Mouse (Mus musculus) MEL-GATA-1-ER (cell line): Measurements from ENCODE around the gene Cdkal1.

ENCODE experiments used
- DNase-seq: peaks from one replicate; pipeline ENCODE4 v3.0.0-alpha.2; 2012; ENCODE audit warnings: low read depth; ENCODE audit errors: extremely low read depth

Cdkal1 gene

DNA sequence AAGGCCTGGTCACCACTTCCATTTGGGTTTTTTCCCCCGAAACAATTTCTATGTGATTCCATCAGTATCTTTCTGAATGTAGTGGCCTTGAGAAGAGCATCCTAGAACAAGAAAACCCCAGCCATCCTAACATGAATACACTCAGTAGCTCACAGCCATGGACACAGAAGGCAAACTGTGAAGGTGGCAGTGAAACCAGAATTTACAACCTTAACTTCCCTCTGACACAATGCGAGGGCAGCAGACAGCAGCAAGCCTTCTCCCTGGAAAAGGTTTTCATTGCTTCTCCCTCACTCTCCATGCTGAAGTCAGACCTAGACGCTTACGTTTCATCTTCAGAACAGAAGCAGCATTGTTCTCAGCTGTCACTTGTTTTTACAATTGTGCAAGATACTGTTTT is 87.9 kb downstream of the Cdkal1 start:
- DNase-seq: no peak

DNA sequence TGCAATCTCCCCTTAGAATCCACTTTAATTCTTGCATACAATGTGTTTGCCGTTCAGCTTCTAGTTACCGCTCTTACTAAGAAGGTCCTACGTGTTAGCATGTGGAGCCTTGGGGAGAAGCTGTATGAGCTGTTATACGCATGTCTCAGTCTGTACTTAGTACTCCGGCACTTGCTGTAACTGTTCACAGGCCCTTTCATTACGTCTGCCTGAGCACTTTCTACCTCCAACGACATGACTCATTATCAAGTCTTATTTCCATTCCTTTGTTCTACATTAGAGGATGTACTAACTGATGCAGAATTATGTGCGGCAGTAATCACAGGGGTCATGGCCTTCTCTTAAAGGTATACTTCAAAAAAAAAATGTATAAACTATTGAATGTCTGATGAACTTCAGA is 89.1 kb downstream of the Cdkal1 start:
- no peak for DNase-seq

DNA sequence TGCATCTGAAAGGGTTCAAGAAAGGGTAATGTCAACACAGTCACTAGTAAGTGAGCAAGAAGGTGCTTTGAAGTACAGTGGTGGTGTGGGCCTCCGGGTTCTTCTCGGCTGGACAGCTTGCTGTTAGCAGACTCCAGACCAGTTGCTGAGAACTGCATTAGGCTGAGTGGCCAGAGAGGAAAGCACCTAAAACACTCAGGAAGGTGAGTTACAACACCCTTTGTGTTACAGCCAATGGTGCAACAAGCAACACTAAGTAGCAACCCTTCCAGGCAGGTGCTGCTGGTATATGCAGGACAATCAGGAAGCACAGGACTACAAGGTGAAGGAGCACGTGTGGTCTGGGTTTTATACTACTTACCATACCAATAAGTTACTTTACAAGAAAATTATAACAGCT is 90.2 kb downstream of the Cdkal1 start:
- DNase-seq: no peak

DNA sequence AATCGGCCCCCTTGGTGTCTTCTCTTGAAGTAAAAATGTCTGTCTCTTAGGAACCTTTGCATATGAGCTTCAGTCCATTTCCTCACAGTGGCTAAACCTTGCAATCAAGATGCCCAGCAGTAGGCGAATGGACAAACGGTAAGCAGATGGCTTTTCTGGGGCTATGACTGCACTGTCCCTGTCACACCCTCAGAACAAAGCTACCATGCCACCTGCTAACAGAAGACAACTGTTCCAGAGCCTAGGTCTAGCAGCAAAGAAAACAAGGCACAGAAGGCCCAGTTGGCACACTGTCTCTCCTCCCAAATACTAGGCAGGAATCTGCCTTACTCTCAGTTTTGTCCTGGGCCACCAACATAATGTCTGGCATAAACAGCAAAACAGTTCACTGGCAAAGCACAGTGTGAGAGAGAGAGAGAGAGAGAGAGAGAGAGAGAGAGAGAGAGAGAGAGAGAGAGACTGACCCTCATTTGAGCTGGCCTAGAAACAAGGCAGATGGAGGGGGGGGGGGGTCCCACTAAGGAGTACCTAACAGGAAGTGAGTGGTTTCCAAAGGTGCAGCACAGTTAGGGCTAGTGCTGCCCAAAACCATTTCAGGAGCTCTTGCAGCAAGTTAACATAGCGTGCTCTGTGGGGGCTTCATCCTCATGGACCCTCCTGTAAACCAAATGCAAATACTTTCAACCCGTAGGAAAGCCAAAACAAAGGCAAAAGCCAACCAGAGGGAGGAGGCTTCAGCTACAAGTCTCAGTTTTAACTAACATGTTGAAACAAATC is 95.6 kb downstream of the Cdkal1 start:
- no peak for DNase-seq

DNA sequence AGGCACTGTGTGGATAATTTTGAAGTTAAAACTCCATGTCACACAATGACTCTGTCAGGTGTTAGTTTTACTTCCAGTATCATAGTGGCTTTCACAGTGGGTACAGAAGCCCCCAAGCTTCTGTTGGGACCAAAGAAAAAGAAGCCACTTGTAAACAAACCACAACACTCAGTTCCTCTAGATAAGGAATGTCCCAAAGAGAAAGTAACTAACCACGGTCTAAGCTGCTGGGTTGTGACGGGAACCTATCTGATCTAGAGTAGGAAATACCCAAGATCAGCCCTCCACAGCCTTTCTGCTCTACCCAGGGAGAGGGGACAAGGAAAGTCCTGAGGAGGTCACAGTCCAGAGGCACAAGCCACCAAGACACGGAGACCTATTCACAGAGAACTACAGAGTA is 99.4 kb downstream of the Cdkal1 start:
- DNase-seq: peak; percentile 52

DNA sequence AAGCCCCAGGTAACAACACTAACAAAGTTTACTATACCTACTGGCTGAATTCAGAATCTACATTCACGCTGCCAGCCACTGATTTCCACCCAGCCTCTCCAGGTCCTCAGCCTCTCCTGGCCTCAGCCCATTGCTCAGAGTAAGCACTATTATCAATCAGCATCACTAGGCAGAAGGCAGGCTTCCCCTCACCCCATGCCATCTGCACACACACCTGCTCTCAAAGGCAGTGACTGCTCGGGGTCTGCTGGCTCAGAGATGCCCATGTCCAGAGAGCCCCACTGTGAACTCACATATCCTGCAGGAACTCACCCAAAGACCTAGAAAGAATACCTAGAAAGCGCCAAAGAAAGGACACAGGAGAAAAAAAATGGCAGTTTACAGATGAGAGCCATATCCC is 102.2 kb downstream of the Cdkal1 start:
- no peak for DNase-seq

DNA sequence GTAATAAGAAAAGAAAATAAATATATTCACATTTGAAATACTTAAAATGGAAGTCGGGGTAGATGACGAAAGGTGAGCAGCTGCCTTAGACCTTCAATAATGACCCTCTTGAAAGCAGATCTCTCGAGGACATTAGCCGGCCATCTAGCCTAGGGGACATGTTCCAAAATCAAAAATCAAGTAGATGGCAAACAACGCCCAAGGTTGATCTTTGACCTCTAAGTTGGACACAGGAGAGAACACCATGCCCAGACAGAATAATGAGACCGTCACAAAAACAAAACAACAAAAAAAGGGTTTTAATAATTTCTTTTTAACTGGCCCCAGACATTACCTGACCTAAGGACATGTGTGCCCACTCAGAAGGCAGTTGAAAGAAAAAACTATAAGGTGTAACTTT is 103.4 kb downstream of the Cdkal1 start:
- DNase-seq: no peak

DNA sequence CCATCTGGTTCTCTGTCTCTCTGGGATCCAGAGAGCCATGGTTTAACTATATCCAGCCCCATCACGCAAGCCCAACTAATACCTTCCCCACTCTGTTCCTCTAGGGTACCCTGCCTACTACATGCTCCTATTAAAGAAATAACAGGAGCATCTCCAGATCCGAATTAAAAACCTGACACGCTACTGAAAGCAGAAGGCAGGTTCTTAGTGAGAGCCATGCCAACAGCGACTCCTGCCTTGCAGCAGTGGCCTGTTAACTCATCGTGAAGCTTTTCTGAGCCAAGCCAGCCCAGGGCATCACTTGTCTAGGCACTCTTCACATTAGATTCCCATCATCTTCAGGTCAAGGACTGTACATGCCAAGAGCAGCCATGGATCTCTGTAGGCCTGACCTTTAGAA is 104.3 kb downstream of the Cdkal1 start:
- no peak for DNase-seq

DNA sequence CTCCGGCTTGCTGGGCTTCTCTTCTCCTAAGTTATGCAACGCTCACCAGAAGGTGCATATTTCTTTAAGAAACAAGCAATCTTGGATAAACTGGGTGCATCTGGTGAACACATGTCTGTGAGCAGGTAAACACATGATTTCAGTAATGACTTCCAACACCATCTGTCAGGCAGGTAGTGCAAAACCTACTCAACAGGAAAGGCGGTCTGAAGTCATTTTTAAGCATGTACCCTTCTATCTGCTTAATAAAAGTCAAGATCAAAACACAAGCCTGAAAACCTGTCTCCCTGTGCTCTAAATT is 108.2 kb downstream of the Cdkal1 start:
- no peak for DNase-seq

DNA sequence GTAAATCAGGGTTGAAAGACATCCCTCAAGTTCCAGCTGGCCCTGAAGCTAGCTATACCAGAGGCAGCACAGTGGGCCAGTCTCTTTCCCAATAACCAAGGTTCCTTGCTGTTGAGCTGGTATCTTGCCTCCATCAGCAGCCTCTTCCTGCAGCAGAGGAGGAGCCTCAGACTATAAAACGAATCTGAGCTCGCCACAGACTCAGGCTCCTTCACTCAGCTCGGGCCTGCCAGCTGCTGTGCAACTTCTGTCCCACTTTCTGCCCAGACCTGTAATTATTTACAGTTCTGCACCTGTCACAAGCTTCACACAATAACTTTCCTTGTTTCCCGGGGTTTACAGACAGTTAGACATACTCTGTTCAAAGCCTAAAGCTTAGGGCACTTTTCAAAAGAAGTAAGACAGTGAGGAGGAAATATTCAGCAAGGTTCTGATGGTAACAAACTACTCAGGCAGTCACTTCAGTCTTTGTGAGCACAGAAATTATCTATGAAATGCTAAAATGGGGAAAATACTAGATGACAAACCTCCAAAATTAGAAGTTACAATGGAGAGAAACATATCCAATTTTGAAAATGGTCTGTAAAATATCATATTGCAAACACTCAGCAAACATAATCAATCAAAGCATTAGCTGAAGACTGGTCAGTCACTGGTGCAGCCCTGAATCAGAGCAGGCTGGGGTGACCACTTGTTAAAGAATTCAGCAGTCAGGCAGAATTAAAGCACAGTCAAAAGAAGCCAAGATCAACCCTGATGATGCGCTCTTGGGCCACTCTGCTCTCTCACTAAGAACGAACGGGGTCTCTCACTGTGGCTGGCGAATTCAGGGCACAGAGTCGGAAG is 108.8 kb downstream of the Cdkal1 start:
- no peak for DNase-seq

DNA sequence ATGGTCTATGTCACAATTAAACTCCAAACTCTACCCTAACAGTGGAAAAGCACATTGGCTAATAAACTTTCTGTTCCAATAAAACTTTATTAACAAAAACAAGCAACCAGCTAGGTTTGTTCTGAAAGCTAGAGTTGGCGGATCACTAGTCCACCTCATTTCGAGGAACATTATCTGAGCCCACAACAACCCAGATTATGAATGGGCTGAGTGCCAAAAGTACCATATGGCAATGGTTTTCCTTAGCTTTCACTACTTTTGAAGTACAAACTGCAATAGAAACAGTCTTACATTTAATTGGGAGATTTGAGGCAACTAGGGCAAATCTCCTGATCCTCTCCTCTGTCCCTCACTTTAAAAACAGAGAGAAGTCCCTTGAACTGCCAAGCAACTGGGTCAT is 110.4 kb downstream of the Cdkal1 start:
- DNase-seq: no peak

DNA sequence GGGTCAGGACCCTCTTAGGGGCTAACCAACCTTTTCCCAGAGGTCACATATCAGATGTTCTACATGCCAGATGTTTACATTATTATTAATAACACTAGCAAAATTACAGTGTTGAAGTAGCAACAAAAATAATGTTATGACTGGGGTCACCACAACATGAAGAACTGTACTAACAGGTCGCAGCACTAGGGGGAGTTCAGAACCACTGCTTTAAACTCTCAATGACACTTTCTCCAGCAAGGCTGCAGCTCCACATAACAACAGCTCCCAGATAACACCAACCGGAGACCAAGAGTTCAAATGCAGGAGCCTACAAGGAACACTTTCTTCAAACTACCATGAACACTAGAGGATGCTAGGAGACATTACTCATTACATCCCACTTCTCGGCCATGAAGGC is 111.3 kb downstream of the Cdkal1 start:
- no peak for DNase-seq

DNA sequence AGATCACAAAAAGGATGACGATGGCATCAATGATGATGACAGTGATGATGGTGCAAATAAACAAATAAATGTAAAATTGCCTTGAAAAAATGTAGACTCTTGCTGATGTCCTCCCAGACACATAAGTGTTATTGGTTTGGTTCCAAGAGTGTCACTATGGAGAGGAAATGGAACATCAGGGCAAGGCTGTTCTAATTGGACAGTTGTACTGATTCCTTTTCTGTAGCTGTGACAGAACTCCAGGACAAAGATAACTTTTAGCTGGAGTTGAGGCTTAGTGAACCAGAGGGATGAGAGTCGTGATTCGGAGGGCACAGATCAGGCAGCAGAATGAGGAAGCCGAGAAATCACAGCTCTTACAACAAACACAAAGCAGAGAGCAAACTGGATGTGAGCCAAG is 111.7 kb downstream of the Cdkal1 start:
- no peak for DNase-seq

DNA sequence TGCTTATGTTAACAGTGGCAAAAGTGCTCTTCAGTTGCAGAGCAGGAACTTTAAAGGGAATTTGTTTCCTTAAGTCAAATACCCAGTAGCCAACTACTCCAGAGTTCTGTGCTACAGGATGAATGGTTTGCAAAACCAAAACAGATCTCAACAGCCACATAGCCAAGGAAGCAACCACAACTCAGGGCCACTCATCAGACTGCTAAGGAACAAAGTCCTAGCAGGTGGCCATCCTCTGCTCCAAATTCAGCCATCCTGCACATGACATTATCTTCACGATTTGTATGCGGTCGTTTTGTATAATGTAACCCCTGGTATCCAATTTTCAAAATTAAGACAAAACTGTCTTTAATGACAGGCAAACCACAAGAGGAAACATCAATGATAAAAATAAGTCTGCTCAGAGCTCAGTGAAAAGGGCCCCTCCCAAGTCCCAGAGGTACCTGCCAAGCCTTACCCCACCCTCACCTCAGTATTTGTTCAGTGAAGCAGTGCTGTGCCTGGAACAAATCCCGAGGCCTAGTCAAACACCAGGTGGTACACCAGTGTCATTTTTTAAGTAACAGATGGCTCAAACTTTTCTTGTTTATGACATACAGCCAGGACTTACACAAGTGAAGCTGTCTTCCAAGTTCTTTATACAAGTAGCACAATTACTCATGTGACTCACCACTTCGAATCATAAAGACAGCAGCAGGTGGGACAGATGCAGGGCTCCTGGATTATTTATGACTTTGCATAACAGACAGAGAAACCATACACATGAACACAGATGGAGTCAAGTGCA is 117.6 kb downstream of the Cdkal1 start:
- no peak for DNase-seq

DNA sequence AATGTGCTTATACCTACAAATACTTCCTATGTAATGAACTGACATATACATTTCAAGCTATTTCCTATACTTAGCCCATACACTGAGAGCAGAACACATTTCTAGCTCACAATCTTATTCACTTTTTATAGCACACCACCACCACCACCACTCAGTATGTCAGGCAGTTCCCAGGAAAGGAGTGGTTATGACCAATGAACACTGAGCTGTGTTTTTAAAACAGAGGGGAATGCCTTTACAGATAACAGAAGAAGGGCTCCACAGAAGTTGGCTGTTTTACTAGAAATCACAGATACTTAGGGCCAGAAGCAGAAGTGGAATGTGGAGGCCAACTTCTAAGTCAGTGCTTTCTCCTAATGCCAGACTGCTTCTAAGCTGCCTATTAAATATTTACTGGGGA is 121.0 kb downstream of the Cdkal1 start:
- DNase-seq: peak; percentile 20

DNA sequence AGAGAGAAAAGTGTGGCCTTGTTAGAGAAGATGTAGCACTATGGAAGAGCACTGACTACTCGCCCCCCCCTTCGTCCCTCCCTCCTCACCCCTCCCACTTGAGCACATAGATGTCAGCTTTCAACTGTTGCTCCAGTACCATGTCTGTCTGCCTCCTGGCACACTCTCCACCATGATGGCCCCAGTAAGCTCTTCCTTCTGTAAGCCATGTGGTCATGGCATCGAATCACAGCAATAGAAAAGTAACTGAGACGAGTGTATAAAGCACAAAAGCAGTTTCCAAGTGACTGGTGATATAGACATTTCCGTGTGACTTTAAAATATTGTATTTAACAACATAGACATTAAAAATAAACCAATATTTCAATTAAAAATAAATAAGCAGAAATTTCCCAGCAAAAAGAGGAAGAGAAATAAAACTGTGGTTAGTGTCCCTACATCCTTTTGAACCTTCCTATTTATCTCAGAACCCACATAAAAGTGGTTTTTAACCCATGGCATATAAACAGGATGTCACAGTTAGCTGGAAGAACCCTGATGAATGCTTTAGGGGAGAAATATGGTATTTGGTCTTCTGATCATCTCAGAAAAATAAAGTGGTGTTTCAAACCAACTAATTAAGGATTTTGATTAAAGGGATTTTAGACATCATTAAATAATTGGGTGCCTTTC is 129.2 kb downstream of the Cdkal1 start:
- peak; percentile 20 for DNase-seq

DNA sequence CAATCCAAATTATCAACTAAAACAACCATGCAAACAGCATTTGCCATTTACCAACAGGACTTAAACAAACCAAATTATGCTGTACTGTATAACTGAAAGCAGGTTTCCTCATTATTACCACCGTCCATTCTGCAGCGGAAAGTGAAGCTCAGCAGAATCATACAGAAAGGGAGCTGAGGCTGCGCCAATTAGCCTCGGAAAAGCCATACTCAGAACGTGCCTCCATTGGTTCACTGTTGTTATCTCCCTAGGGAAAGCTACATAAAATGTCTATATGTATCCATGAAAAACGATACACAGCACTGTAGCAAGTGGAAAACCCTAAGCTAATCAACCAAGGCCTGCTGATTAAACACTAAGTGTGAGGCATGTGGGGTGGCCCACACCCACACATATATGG is 130.6 kb downstream of the Cdkal1 start:
- no peak for DNase-seq

DNA sequence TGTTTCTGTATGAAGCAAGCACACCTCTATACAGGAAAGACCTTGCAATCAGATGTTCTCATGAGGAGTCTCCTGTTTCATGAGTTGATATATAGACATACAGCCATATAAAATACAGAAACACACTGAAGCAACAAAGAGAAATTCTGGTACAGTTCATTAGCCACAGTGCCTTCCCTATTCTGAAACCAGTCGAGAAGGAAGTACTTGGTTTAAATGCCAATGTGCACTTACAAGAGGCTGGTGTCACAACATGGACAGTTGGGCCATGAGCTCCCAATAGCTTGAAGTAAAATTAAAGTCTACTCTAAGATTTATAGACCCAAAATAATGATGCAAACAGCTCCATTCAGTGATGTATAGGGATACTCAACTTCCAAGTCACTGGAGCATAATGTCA is 132.3 kb downstream of the Cdkal1 start:
- no peak for DNase-seq

DNA sequence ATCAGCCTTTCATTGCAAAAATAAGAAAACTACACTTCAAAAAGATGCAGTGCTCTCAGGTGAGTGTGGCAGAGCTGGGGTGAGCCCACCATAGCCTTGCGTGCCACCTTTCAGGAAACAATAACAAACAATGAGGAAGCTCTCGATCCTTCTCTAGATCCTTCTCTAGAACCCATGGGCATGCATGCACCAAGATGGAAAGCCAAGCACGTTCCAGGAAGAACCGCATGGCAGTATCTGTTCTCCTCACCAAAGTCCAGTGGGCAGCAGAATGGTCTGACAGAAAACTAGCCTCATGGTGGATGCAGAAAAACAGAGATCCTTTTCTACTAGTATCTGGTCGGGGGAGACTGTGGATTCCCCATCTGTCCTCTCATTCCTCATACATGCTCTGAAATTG is 134.3 kb downstream of the Cdkal1 start:
- no peak for DNase-seq

DNA sequence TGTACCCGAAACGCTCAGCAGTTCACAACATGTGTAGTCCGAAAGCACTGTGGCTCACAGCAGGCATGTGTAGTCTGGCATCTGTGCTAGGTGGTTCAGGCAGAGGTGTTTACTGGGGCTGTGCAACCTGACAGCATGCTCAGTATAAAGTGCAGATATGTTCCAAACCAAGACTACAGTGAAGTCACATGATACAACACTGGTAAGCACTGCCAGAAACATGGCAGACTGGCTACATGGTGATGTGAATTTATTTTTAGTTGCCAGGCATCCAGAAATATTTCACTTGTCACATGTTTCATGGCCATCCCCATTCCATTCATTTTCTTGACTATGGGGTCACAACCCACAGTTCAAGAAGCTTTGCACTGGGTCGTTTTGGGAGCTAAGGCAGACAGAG is 138.9 kb downstream of the Cdkal1 start:
- DNase-seq: no peak

DNA sequence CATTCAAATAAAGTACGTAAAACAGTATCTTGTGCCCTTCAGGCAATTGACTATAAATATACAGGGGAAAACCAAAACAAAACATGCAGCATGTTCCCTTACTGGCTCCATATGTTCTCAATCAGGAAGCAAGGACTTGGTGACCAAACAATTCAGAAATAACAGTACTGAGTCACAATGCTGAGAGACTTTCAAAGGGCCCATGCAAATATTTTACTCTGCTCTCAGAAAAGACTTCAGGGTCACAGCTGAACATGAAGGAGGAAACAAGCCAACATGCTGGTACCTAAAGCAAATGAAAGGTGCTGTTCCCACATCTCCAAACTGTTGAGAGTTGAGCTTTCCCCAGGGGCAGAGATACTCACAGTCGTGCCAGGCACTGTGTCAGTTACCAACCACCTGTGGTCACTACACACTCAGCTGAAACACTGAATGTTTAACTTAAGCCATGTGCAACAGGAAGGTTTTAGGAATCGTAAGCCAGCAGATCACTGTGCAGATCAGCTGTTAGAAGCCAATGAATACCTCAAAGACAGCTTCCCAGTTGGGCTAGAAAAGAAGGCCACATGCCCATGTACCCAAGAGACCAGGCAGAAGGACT is 140.1 kb downstream of the Cdkal1 start:
- no peak for DNase-seq
